Mouse (Mus musculus) 3134 (cell line): ENCODE results near the gene Pfas.
"Not testable (repeated sequence)": the region's sequence is repeated elsewhere in the genome, so short reads cannot be mapped to it uniquely, and the experiment has no call there.

ENCODE experiments used
- DNase-seq: peaks from one replicate; pipeline ENCODE4 v3.0.0-alpha.2; 2011; ENCODE audit warnings: low spot score; ENCODE audit not compliant: insufficient read length; ENCODE audit errors: extremely low read depth

The Pfas gene

DNA sequence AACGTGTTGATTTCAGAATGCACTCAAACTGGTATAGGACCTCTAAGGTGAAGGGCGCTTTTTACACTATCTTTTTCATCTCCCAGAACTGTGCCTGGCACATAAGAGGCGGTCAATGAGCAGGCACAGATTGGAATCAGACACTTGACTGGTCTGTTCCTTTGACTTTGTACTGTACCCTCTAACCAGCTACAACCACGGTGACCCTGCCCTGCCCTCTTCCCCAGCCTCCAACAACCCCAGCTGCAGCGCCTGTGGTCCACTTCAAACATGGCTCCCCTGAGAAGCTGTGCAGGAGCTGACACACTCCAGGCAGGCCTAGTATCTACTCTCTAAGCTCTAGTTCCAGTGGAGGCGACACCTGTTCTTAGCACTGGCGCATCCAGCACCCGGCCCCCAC lies 65.5 kb downstream of the Pfas start:
- no peak for DNase-seq

- DNase-seq, result no peak
Observed at GRCm38 (mm10) chr11:68940516-68940915, 67.7 kb downstream of the Pfas start.

DNA sequence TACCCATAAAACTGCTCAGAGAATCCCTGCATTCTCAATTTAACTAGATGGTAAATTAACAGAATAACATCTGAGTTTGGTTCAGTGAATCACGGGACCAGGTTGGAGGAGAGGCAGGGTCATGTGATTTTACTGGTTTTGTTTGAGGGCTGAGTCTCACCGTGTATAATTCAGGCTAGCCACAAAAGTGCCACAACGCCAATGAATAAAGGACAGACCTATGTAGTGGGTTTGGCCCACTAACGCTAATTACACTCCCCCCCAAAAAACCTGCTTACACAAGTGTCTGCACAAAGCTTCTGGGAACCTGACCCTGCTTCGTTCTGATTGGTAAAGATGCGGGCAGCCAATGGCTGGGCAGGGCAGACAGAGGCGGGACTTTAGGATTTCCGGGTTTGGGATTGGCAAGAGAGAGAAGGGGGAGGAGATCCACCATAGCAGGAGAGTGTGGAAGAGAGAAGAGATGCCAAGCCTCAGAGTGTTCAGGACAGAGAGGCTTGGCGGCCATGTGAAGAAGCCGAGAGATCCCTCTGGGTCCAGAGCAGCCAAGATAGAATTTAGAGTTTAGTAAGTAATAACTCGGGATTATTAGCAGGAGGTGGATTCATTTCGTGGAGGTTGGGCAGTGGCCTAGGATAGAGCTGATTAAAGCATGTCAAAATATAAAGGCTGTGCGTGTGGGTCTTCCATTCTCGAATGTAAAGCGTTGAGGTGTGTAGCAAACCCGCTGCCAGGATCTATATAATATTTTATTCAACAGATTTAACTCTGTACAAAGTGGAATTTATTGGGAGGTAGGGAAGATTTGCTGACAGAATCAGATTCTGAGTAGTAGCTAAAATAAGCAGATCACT lies 68.6 kb downstream of the Pfas start:
- peak; percentile 79 for DNase-seq

- DNase-seq, result not testable (repeated sequence)
Observed at GRCm38 (mm10) chr11:68936951-68937350, 71.3 kb downstream of the Pfas start.
